Mouse (Mus musculus): ENCODE results near the gene Cdh4.

- TF ChIP-seq FLI1 (IDR thresholded peaks at IDR 0.05; ENCODE audit: low read length) (no peak), GATA1 (IDR thresholded peaks at IDR 0.05; ENCODE audit: borderline replicate concordance, low read length) (no peak)
Observed at GRCm38 (mm10) chr2:179698196-179698985, 256.2 kb downstream of the Cdh4 start.
